Mouse (Mus musculus) forebrain, embryonic 15.5 days (tissue): ENCODE measurements at regions not wholly inside any gene's neighbourhood (a gene's known extent, or its start where the extent isn't known, plus 50 kb on each side); places are given as distances from the start of the nearest gene placed in this dataset.

Source experiments
- ATAC-seq: fragments of 200-750 bp; cut with Nextera tagmentation; replicated peaks from 2 replicates; pipeline ENCODE4 v1.8.0; 2017; ENCODE audit warnings: mild to moderate bottlenecking, moderate TSS enrichment, moderate library complexity
- H3K27ac ChIP-seq: fragments of 300-500 bp; sonication (generic); replicated peaks from 2 replicates; pipeline ENCODE4 v1.5.1; 2015; ENCODE audit warnings: mild to moderate bottlenecking, inconsistent platforms
- H3K27me3 ChIP-seq: fragments of 300-500 bp; sonication (generic); 2 replicates; pipeline ENCODE4 v1.6.1; 2015; ENCODE audit warnings: inconsistent platforms
- H3K36me3 ChIP-seq: fragments of 300-500 bp; sonication (generic); 2 replicates; pipeline ENCODE4 v1.6.1; 2015; ENCODE audit warnings: mild to moderate bottlenecking, inconsistent platforms
- H3K4me1 ChIP-seq: fragments of 300-500 bp; sonication (generic); 2 replicates; pipeline ENCODE4 v1.6.1; 2015; ENCODE audit warnings: inconsistent platforms
- H3K4me2 ChIP-seq: fragments of 300-500 bp; sonication (generic); replicated peaks from 2 replicates; pipeline ENCODE4 v1.6.1; 2015; ENCODE audit warnings: mild to moderate bottlenecking, inconsistent platforms
- H3K4me3 ChIP-seq: fragments of 300-500 bp; sonication (generic); 2 replicates; pipeline ENCODE4 v1.5.1; 2015; ENCODE audit warnings: mild to moderate bottlenecking, inconsistent platforms
- H3K9ac ChIP-seq: fragments of 300-500 bp; sonication (generic); replicated peaks from 2 replicates; pipeline ENCODE4 v1.6.1; 2015; ENCODE audit warnings: mild to moderate bottlenecking, inconsistent platforms
- H3K9me3 ChIP-seq: fragments of 300-500 bp; sonication (generic); 2 replicates; pipeline ENCODE4 v1.6.1; 2016; ENCODE audit warnings: inconsistent platforms
- WGBS: fragments of 180-500 bp; shearing (Covaris S2); methylation state at CpG from one replicate; pipeline ENCODE4 v1.1.7; 2015; ENCODE audit warnings: mixed read lengths; 5-methylcytosine and 5-hydroxymethylcytosine counted together

DNA sequence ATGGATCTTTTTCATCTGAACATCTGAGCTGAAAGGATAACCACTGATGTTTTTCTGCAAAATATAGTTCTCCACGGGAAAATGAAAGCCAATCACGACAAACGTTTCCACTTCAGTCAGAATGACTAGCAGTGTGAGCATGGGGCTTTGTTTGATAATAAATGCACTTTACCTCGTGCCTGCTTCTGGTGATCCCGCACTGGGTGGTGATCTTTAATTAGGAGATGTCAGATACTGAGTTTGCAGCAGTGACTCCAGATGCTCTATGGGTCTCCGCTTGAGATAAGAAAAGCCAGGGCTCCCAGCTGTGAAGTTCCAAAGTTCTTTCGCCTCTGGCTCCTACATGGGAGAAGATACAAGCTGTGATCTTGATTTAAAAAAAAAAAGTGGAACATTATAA lies 589.7 kb upstream of the Tenm4 start:
- H3K27ac ChIP-seq: no peak overlapping the region
- no peaks in the 10 kb centered on the region for H3K27me3 ChIP-seq
- no peak overlapping the region for H3K4me3 ChIP-seq
- 55% methylated on average over 7 of the region's 7 CpGs for WGBS
- no peaks in the 10 kb centered on the region for H3K9me3 ChIP-seq
- ATAC-seq: 0 out of 2 replicates have a peak, but pooled peaks have one; percentile 51
- no peaks in the 10 kb centered on the region for H3K36me3 ChIP-seq
- H3K9ac ChIP-seq: no peak overlapping the region
- H3K4me1 ChIP-seq: no peaks in the 10 kb centered on the region
- H3K4me2 ChIP-seq: no peak overlapping the region

- Histone ChIP-seq H3K4me1 (no peaks in the 10 kb centered on the region), H3K36me3 (no peaks in the 10 kb centered on the region), H3K4me3 (no peak overlapping the region), H3K27ac (no peak overlapping the region), H3K4me2 (no peak overlapping the region), H3K27me3 (no peaks in the 10 kb centered on the region), H3K9ac (no peak overlapping the region), H3K9me3 (no peaks in the 10 kb centered on the region)
- no peak for ATAC-seq
- 88% methylated on average over 2 of the region's 2 CpGs for WGBS
These were observed 572.7 kb upstream of the Tenm4 start for GRCm38 (mm10) chr7:95598339-95598738.

DNA sequence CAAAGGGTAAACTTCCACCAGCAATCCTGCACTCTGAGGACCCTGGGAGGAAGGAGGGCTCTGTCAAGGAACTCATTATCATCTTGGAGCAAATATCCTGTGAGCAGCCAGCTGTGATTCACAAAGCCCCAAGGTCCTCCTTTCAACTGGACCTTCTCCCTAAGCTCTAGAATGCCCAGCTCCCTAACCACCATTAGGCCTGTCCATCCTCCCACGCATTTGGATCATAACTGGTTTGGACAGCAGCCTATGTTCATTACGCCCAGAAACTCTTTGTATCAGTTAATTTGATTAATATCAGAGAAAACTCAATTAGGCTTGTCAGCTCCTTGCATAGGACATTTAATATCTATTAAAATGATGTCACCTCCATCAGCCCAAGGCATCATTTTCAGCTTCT lies 557.3 kb upstream of the Tenm4 start:
- H3K4me2 ChIP-seq: no peak overlapping the region
- H3K36me3 ChIP-seq: no peaks in the 10 kb centered on the region
- WGBS: 49% methylated on average over 2 of the region's 2 CpGs

GRCm38 (mm10) chr7:95617370-95617769 lies 553.7 kb upstream of the Tenm4 start:
- Histone ChIP-seq H3K36me3 (no peaks in the 10 kb centered on the region), H3K9ac (no peak overlapping the region), H3K4me1 (0 out of 2 replicates have a peak, but pooled peaks cover 2% of the 10 kb centered on the region), H3K4me3 (no peak overlapping the region), H3K9me3 (no peaks in the 10 kb centered on the region), H3K27me3 (no peaks in the 10 kb centered on the region), H3K4me2 (no peak overlapping the region), H3K27ac (no peak overlapping the region)
- ATAC-seq: peak; percentile 97
- 33% methylated on average over 2 of the region's 2 CpGs for WGBS

More for the DNA sequence above, 557.3 kb upstream of the Tenm4 start:
- no peak for ATAC-seq
- H3K4me1 ChIP-seq: 0 out of 2 replicates have a peak, but pooled peaks cover 2% of the 10 kb centered on the region
- no peaks in the 10 kb centered on the region for H3K9me3 ChIP-seq
- no peaks in the 10 kb centered on the region for H3K27me3 ChIP-seq
- no peak overlapping the region for H3K4me3 ChIP-seq
- no peak overlapping the region for H3K27ac ChIP-seq
- H3K9ac ChIP-seq: no peak overlapping the region

GRCm38 (mm10) chr7:95618170-95618569 lies 552.9 kb upstream of the Tenm4 start:
- no peak for ATAC-seq

DNA sequence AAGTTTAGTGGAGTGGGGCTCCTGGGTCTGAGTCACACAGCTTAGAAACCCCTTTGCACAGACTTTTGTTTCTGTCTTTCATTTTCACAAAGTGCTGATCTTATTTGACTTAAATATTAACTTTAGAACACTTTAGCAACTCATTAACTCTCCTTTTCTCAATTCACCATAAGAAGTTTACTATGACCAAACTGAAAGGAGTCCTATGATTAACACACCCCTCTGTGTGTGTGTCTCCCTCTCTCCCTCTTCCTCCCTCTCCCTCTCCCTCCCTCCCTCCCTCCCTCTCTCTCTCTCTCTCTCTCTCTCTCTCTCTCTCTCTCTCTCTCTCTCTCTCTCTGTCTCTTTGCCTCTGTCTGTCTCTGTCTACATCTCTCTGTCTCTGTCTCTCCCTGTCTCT lies 551.0 kb upstream of the Tenm4 start:
- H3K9ac ChIP-seq: no peak overlapping the region
- no peaks in the 10 kb centered on the region for H3K27me3 ChIP-seq
- no peak for ATAC-seq
- H3K4me2 ChIP-seq: no peak overlapping the region
- no peak overlapping the region for H3K27ac ChIP-seq
- H3K9me3 ChIP-seq: no peaks in the 10 kb centered on the region
- no peaks in the 10 kb centered on the region for H3K36me3 ChIP-seq
- H3K4me3 ChIP-seq: no peak overlapping the region
- H3K4me1 ChIP-seq: 0 out of 2 replicates have a peak, but pooled peaks cover 2% of the 10 kb centered on the region

More at GRCm38 (mm10) chr7:95618170-95618569, 552.9 kb upstream of the Tenm4 start:
- H3K4me2 ChIP-seq: no peak overlapping the region
- H3K9me3 ChIP-seq: no peaks in the 10 kb centered on the region
- H3K36me3 ChIP-seq: no peaks in the 10 kb centered on the region
- H3K4me1 ChIP-seq: 0 out of 2 replicates have a peak, but pooled peaks cover 2% of the 10 kb centered on the region
- no peak overlapping the region for H3K9ac ChIP-seq
- H3K4me3 ChIP-seq: no peak overlapping the region
- no peak overlapping the region for H3K27ac ChIP-seq
- no peaks in the 10 kb centered on the region for H3K27me3 ChIP-seq

DNA sequence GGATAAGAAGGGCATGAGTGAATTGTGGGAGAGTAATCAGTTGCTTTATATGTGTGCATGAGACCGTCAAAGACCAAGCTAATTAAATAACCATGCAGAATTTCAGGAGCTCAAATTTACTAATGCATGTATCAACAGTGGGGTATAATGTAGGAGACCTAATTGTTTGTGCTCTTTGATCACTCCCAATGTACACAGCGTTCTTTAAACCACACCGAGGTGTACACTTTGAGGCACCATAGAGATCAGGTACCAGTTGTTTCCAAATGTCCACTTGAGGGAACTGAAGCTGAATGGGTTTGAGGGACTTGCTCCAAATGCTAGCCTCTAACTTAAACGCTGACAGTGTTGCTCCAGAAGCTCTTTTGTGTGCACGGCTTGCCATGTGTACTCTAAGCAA lies 530.4 kb upstream of the Tenm4 start:
- no peak overlapping the region for H3K27ac ChIP-seq
- 52% methylated on average over 5 of the region's 5 CpGs for WGBS
- H3K4me3 ChIP-seq: no peak overlapping the region
- H3K9ac ChIP-seq: no peak overlapping the region
- no peaks in the 10 kb centered on the region for H3K4me1 ChIP-seq
- H3K36me3 ChIP-seq: no peaks in the 10 kb centered on the region
- H3K9me3 ChIP-seq: no peaks in the 10 kb centered on the region
- no peaks in the 10 kb centered on the region for H3K27me3 ChIP-seq
- no peak overlapping the region for H3K4me2 ChIP-seq
- ATAC-seq: no peak

DNA sequence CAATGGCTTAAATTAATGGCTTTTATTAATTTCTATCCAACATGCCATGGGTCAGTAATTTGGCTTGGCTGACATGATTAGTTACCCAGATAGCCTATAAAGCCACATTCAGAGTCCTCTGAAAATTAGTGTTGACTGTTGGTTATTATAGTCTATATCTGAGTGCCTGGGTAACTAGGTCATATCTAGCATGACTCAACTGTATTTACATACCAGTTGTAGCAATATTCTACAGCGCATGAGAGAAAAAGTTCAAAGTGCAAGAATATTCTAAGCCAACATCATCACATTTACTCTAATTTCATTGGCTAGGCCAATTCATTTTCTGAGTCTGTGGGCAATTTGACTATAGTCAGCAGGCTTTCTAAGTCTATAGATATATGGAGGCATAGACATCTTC lies 496.7 kb upstream of the Tenm4 start:
- no peaks in the 10 kb centered on the region for H3K27me3 ChIP-seq
- WGBS: 100% methylated on average over 1 of the region's 1 CpGs

DNA sequence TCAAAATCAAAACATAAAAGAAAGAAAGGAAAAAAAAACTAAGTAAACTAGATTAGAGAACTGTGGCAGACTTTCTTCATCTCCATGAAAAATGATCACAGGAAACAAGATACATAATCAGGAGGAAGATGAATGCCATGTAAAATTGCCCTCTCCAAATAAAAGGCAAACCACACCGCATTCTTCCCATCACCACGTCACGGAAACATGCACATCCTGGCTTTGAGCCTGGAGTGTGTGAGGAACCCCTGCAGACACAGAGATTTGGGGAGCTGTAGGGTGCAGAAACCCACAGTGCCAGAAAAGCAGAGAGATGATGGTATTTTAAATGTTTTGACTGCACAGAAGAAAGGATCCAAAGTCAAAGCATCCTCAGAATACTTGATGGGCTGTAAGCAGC lies 488.5 kb upstream of the Tenm4 start:
- no peak for ATAC-seq
- Histone ChIP-seq H3K4me3 (no peak overlapping the region), H3K27ac (no peak overlapping the region), H3K36me3 (no peaks in the 10 kb centered on the region), H3K27me3 (peaks cover 10% of the 10 kb centered on the region), H3K9me3 (no peaks in the 10 kb centered on the region), H3K4me2 (no peak overlapping the region), H3K4me1 (peaks cover 4% of the 10 kb centered on the region; the same call in 1 of the 2 replicates), H3K9ac (no peak overlapping the region)
- 62% methylated on average over 3 of the region's 3 CpGs for WGBS

More for the DNA sequence above, 496.7 kb upstream of the Tenm4 start:
- Histone ChIP-seq H3K27ac (no peak overlapping the region), H3K9me3 (no peaks in the 10 kb centered on the region), H3K9ac (no peak overlapping the region), H3K4me2 (no peak overlapping the region), H3K4me1 (no peaks in the 10 kb centered on the region), H3K36me3 (no peaks in the 10 kb centered on the region), H3K4me3 (no peak overlapping the region)
- ATAC-seq: no peak

- no peaks in the 10 kb centered on the region for H3K36me3 ChIP-seq
- no peak for ATAC-seq
- peaks cover 24% of the 10 kb centered on the region for H3K4me1 ChIP-seq
- no peaks in the 10 kb centered on the region for H3K9me3 ChIP-seq
- no peak overlapping the region for H3K4me3 ChIP-seq
- H3K4me2 ChIP-seq: no peak overlapping the region
- no peak overlapping the region for H3K9ac ChIP-seq
- peaks cover 10% of the 10 kb centered on the region for H3K27me3 ChIP-seq
- 14% methylated on average over 3 of the region's 3 CpGs for WGBS
- H3K27ac ChIP-seq: 0 out of 2 replicates have a peak overlapping the region, but pooled peaks have one; percentile 9
These were observed 483.3 kb upstream of the Tenm4 start for GRCm38 (mm10) chr7:95687733-95688132.

DNA sequence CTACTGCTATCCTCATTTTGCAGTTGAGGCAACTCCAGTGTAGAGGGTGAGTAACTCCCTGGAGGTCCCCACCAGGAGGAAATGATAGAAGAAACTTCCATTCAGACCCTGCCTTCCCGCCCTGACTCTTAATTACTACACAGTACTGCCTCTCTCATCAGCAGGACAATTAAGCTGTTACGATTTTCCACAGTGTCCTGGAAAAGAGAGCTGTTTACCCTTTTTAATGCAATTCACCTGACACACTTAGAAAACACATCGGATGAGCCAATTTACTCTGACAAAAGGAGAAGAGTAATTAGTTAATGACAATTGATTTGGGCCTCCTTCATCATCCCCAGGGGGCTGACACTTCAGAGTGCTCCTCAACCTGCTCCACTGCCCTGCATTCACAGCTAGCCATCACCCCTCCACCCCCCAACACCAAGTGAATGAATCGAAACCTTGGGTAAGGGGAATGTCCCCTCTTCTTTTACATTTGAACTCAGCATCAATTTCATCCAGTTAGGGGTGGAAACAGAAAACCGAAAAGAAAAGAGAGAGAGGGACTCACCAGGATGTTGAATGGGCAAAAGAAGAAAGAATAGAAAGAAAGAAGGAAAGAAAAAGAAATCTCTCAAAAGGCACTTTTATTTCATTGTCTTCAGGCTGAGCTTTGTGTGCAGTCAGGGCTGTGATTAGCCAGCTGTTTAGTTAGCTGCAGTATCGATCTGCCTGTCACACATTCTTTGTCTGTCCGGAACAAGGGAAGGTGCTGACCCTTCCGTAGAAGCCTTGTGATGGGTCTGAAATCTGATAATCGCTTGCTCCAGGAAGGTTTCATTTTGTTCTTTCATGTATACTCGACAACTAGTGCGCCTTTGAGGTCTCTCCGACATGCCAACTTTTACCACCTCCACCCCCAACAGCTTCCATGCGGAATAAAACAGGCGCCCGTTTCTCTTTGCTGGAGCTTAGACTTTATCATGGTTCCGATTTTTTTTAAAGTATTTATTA lies 482.6 kb upstream of the Tenm4 start:
- peak; percentile 72 for ATAC-seq
- Histone ChIP-seq H3K4me3 (peak overlapping the region; percentile 35), H3K9me3 (no peaks in the 10 kb centered on the region), H3K36me3 (no peaks in the 10 kb centered on the region), H3K4me1 (peaks cover 24% of the 10 kb centered on the region), H3K4me2 (peak overlapping the region; percentile 52), H3K9ac (peak overlapping the region; percentile 38; the same call in 1 of the 2 replicates), H3K27me3 (peaks cover 10% of the 10 kb centered on the region), H3K27ac (peak overlapping the region; percentile 9; the same call in 1 of the 2 replicates)
- 1% methylated on average over 16 of the region's 16 CpGs for WGBS

- 9% methylated on average over 7 of the region's 7 CpGs for WGBS
- peak overlapping the region; percentile 38; the same call in 1 of the 2 replicates for H3K9ac ChIP-seq
- H3K4me3 ChIP-seq: peak overlapping the region; percentile 35
- H3K27ac ChIP-seq: peak overlapping the region; percentile 9; the same call in 1 of the 2 replicates
- H3K9me3 ChIP-seq: no peaks in the 10 kb centered on the region
- H3K27me3 ChIP-seq: peaks cover 10% of the 10 kb centered on the region
- peak; percentile 24; the same call in 1 of the 2 replicates for ATAC-seq
- H3K4me2 ChIP-seq: peak overlapping the region; percentile 52
- peaks cover 24% of the 10 kb centered on the region for H3K4me1 ChIP-seq
- no peaks in the 10 kb centered on the region for H3K36me3 ChIP-seq
These were observed 481.7 kb upstream of the Tenm4 start for GRCm38 (mm10) chr7:95689161-95689833.
